Mouse (Mus musculus): ENCODE measurements around the gene Sowahc. TPM values are rescaled to one million over a fixed set of nuclear protein-coding genes. Genes with fewer than 3 reads are reported as not detected.

Gene Sowahc
- total and polyA plus RNA-seq, 3 experiments = not detected

DNA sequence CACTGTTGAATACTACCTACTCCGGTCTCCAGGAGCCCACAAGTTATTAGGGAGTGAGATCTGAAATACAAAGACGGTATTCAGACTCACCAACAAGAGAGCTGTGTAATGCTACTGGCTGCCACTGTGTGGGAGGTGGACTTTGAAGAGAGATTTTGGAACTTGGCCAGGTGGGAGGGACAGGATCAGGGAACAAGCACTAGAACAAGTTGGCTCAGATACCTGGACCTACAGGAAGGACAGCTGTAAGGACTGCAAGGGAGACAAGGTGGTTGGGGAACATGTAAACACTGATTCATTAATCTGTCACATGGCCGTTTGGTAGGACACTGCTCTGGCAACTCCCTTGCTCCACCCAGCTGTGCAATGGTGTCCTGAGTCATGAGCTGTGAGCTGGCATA is 19.4 kb downstream of the Sowahc start:
- H3K79me2 ChIP-seq (ENCODE audit: control insufficient read depth, insufficient read depth, low read length, poor library complexity) = no peaks in the 10 kb centered on the region
- no peaks in the 10 kb centered on the region; a peak in 2 of 4 replicates for H3K27me3 ChIP-seq (ENCODE audit: control insufficient read depth in 1 of 2, insufficient read depth in 2 of 2, low read length in 2 of 2)
- no peak overlapping the region for H3K27ac ChIP-seq (ENCODE audit: control insufficient read depth, low read depth, low read length)
- no peak overlapping the region for H3K9ac ChIP-seq (ENCODE audit: control insufficient read depth, low read depth, low read length, poor library complexity, severe bottlenecking)
- no peaks in the 10 kb centered on the region for H3K4me1 ChIP-seq (ENCODE audit: control insufficient read depth in 1 of 2, insufficient read depth in 2 of 2, low read length in 2 of 2)
- no peaks in the 10 kb centered on the region for H3K9me3 ChIP-seq (replicated peaks; ENCODE audit: insufficient read depth, low read length)
- no peak for DNase-seq (ENCODE audit: low read depth, low spot score)
- TF ChIP-seq E2F4 (IDR thresholded peaks at IDR 0.05; ENCODE audit: borderline replicate concordance, low read depth, low read length) (no peak), ZNF384 (IDR thresholded peaks at IDR 0.05; ENCODE audit: low read depth, low read length) (no peak), MAX (IDR thresholded peaks at IDR 0.05; ENCODE audit: low read length) (no peak), USF1 (IDR thresholded peaks at IDR 0.05; ENCODE audit: low read depth, low read length) (no peak), NELFE (IDR thresholded peaks at IDR 0.05; ENCODE audit: low read depth, low read length) (no peak), JUND (IDR thresholded peaks at IDR 0.05; ENCODE audit: low read depth, low read length) (no peak), SIN3A (IDR thresholded peaks at IDR 0.05; ENCODE audit: low read length) (no peak), MEF2A (IDR thresholded peaks at IDR 0.05; ENCODE audit: extremely low read depth, insufficient replicate concordance, low read depth, low read length, poor library complexity, severe bottlenecking) (no peak), ZMIZ1 (IDR thresholded peaks at IDR 0.05; ENCODE audit: low read depth, low read length) (no peak), NRF1 (IDR thresholded peaks at IDR 0.05; ENCODE audit: insufficient read depth, low read depth, low read length, poor library complexity, severe bottlenecking) (no peak), CHD1 (IDR thresholded peaks at IDR 0.05; ENCODE audit: low read depth, low read length) (no peak), EP300 (IDR thresholded peaks at IDR 0.05; ENCODE audit: low read depth in 1 of 2, low read length in 2 of 2) (no peak), ZKSCAN1 (IDR thresholded peaks at IDR 0.05; ENCODE audit: low read depth, low read length) (no peak), RCOR1 (IDR thresholded peaks at IDR 0.05; ENCODE audit: low read depth, low read length) (no peak), GATA1 (IDR thresholded peaks at IDR 0.05; ENCODE audit: low read depth, low read length) (no peak), POLR2AphosphoS2 (IDR thresholded peaks at IDR 0.05; ENCODE audit: low read length) (no peak), MYC (IDR thresholded peaks at IDR 0.05; ENCODE audit: low read depth, low read length) (no peak), CTCF (IDR thresholded peaks at IDR 0.05 in 2 of 3, conservative IDR thresholded peaks at IDR 0.05 in 1 of 3; ENCODE audit: control insufficient read depth in 1 of 3, insufficient read depth in 1 of 3, low read depth in 2 of 3, low read length in 3 of 3, poor library complexity in 1 of 3, severe bottlenecking in 1 of 3) (no peak), TAL1 (IDR thresholded peaks at IDR 0.05; ENCODE audit: low read length) (no peak), POLR2A (IDR thresholded peaks at IDR 0.05; ENCODE audit: control insufficient read depth in 1 of 2, insufficient read depth in 1 of 2, low read depth in 1 of 2, low read length in 2 of 2, poor library complexity in 1 of 2) (no peak)
- H3K4me3 ChIP-seq (ENCODE audit: control insufficient read depth in 1 of 2, insufficient read depth in 1 of 2, low read depth in 2 of 2, low read length in 2 of 2) = no peak overlapping the region
- H3K36me3 ChIP-seq (ENCODE audit: control insufficient read depth in 1 of 2, insufficient read depth in 2 of 2, low read length in 2 of 2) = no peaks in the 10 kb centered on the region

DNA sequence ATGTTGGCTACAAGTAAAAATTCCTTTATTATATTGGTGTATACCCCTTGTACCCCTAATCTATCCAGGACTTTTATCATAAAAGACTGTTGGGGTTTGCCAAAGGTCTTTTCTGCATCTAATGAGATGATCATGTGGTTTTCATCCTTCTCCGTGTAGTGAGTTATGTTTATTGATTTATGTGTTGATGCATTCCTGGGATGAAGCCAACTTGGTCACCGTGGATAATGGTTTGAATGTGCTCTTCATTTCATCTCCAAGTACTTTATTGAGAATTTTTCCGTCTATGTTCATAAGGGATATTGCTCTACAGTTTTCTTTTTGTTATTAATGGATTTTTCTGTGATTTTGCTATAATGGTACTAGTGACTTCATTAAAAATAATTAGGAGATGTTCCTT is 27.8 kb downstream of the Sowahc start:
- Histone ChIP-seq H3K9me3 (replicated peaks; ENCODE audit: insufficient read depth, low read length) (no peaks in the 10 kb centered on the region), H3K4me1 (ENCODE audit: control insufficient read depth in 1 of 2, insufficient read depth in 2 of 2, low read length in 2 of 2) (no peaks in the 10 kb centered on the region), H3K9ac (ENCODE audit: control insufficient read depth, low read depth, low read length, poor library complexity, severe bottlenecking) (no peak overlapping the region), H3K27ac (ENCODE audit: control insufficient read depth, low read depth, low read length) (no peak overlapping the region), H3K4me3 (ENCODE audit: control insufficient read depth in 1 of 2, insufficient read depth in 1 of 2, low read depth in 2 of 2, low read length in 2 of 2) (no peak overlapping the region), H3K27me3 (ENCODE audit: control insufficient read depth in 1 of 2, insufficient read depth in 2 of 2, low read length in 2 of 2) (peaks cover 3 to 8% of the 10 kb centered on the region in 2 experiments), H3K36me3 (ENCODE audit: control insufficient read depth in 1 of 2, insufficient read depth in 2 of 2, low read length in 2 of 2) (no peaks in the 10 kb centered on the region), H3K79me2 (ENCODE audit: control insufficient read depth, insufficient read depth, low read length, poor library complexity) (no peaks in the 10 kb centered on the region)
- DNase-seq (ENCODE audit: low read depth, low spot score) = no peak
- TF ChIP-seq ZMIZ1 (IDR thresholded peaks at IDR 0.05; ENCODE audit: low read depth, low read length) (no peak), KAT2A (conservative IDR thresholded peaks at IDR 0.05; ENCODE audit: low read depth, low read length) (no peak), MAFK (IDR thresholded peaks at IDR 0.05; ENCODE audit: borderline replicate concordance, low read depth, low read length) (no peak), MXI1 (IDR thresholded peaks at IDR 0.05; ENCODE audit: low read depth, low read length) (no peak), ETS1 (IDR thresholded peaks at IDR 0.05; ENCODE audit: low read depth, low read length) (no peak), MAZ (IDR thresholded peaks at IDR 0.05; ENCODE audit: low read depth, low read length) (no peak)
